Mouse (Mus musculus) bone marrow macrophage, adult 2 months (primary cell): ENCODE results near the gene Pfn4.
"Not testable (repeated sequence)": the region's sequence is repeated elsewhere in the genome, so short reads cannot be mapped to it uniquely, and the experiment has no call there.

ENCODE experiments used
- CTCF ChIP-seq: IDR thresholded peaks from 2 replicates; pipeline ENCODE4 v1.5.1; 2012; ENCODE audit warnings: low read depth, mild to moderate bottlenecking, low read length, moderate library complexity
- POLR2A ChIP-seq: IDR thresholded peaks from 2 replicates; pipeline ENCODE4 v1.6.1; 2012; ENCODE audit warnings: mild to moderate bottlenecking, low read depth, low read length, borderline replicate concordance

- not testable (repeated sequence) for TF ChIP-seq POLR2A, CTCF
These were observed 19.3 kb downstream of the Pfn4 start for GRCm38 (mm10) chr12:4788128-4788527.
